Mouse (Mus musculus) urinary bladder, postnatal 25 days (tissue): ENCODE data around the gene Doc2g.
"Not testable (repeated sequence)": the region's sequence is repeated elsewhere in the genome, so short reads cannot be mapped to it uniquely, and the experiment has no call there.

Experiments used
- DNase-seq: peaks from one replicate; pipeline ENCODE4 v3.0.0; 2022; ENCODE audit warnings: low spot score

Gene Doc2g

DNA sequence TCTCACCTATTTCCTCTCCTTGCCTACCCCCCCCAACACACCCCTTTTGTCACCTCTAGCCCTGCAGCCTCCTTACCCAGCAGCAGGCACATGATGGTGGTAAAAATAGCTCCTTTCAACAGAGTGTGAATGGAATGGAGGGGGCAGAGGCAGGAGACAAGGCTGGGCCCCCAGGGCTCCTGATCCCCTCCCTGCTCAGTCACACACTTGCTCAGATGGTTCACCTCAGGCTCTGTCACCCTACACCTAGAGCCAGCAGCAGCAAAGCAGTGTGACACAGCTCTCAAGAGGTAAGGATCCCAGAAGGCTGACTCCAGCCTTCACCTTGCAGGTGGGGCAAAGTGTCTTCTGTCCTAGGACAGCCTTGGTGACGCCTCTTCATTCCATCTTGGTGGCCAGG lies at the start of gene Doc2g:
Doc2g (plus strand) TSS at position 202 of the 400 bp plus-strand sequence.
- no peak for DNase-seq

DNA sequence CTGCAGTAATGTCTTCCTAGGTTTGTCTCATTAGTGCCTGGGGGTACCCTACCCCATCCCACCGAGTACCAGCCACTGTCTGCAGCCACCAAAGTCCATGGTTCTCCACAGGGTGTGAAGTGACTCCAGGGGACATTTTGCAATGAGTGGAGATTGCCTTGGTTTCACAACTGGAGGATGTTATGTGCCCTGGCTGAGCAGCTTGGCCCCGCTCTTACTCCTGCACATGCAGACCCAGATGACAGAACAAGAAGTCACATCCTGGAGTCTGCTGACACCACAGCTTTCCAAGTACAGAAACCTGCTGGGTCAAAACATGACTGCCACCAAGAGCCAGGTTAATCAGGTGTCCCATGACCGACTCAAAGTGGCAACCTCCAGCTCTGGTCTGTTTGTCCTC lies 48.1 kb upstream of the Doc2g start:
- no peak for DNase-seq

DNA sequence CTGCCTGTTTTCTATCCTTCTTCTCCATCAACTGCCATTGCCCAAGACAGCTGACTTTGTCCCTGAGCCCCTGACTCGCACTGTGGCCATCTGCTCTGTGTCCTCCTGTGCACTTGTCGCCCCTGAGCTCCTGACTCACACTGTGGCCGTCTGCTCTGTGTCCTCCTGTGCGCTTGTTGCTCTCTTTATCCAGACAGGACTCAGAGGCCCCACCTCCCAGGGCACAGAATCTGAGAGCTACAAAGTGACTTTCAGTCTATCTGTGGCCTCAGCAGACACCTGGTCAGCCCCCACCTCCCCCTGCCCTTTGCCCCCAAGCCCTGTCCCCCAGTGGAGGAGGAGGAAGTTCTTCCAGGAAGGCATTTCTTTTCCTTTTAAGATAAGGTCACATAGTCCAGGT lies 47.3 kb upstream of the Doc2g start:
- no peak for DNase-seq

DNA sequence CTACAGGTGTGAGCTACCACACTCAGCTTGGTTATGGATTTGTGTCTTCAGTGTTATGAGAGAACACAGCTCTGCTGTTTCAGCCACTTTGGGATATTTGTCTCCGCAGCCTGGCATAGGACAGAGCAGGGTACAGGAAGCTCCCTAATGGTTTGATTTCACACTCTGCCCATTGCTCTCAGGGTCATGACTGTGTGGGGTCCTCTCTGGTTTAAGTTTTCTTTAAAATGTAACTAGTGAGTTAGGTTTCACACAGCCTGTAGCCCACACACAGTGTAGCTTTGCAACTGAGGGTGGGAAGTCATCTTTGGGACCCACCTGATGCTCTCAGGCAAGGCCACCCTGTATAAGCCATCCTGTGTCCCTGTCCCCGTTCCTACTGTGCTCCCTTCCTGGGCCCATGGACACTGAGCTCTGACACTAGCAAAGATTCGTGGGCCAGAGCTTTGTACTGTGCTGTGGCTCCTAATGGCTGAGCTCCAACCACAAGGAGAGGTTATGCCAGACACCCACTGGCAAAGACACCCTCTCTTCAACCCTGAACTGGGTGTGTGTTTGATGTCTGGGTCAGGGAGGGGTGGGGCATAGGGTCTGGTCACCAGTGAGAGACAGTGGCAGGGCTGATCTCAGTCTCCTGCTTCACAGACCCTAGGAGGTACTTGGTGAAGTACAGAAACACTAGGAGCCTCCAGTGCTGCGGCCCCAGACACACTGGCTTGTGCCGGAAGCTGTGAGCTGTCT lies 45.6 kb upstream of the Doc2g start:
- DNase-seq: not testable (repeated sequence)

DNA sequence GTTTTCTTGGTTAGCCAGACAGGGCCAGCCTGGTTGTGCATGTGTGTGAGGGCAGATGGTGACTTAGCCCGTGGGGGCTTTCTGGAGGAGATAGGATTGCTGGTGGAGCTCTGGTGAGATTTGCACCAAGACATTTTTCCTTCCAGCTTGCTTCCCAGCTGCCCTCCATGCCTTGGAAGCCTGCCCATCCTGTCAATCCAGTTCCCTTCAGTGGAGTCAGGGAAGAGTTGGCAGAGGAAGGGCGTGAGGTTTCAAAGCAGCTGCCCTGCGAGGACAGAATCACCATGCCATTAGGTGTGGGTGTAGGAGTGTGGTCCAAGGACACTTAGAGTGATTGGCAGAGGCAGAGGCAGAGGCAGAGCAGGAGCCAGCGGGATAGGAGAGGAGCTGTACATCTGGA lies 44.6 kb upstream of the Doc2g start, which contains the start of gene Aldh3b3:
Aldh3b3 (plus strand) TSS at position 176 of the 400 bp plus-strand sequence.
- DNase-seq: no peak

DNA sequence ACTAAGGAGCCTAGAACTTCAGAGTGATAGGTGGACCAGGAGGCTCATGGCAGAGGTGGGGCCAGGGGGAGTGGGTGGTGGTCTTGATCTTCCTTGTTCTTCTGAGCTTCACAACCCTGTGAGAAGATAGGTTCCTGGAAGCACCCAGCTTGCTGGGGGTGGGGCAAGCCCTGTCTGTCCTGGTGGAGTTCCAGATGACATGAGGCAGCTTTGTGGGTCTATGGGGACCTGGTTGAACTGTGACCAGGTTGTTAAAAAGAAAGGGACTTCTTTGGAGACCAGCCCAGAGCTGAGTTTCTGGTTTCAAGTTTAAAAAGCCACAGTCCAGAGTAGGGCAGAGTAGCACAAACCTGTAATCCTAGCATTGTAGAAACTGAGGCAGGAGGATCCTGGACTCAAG lies 44.1 kb upstream of the Doc2g start:
- DNase-seq: no peak

DNA sequence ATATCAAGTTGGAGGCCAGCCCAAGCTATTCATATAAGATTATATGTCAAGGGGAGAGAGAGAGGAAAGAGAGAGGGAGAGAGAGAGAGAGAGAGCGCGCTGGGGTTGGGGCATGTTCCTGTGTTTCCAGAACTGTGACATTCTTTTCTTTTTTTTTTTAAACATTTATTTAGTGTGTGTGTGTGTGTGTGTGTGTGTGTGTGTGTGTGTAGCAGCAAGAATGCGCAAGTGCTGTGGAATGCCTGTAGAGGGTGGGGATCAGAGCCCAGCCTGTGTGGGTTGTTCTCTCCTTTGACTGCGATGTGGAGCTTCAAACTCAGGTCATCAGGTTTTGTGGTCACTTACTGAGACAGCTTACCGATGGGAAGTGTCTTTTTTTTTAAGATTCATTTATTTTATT lies 42.9 kb upstream of the Doc2g start:
- DNase-seq: no peak

DNA sequence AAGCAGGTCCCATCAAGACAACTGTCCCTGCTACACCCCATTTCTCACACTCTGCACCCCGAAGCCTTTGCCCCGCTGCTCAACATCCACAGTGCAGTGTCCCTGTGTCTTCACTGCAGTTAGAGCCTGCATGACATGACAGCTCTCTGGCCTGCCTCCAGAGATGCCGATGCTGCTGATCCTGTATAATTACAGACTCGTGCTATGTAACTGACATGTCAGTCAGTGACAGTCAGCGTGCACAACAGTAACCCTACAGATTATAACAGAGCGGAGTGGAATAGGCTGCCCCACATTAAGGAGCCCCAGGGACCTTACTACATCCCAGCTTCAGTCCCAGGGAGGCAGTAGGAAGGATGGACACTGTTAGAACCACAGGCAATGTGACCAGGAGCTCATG lies 41.3 kb upstream of the Doc2g start:
- DNase-seq: not testable (repeated sequence)

DNA sequence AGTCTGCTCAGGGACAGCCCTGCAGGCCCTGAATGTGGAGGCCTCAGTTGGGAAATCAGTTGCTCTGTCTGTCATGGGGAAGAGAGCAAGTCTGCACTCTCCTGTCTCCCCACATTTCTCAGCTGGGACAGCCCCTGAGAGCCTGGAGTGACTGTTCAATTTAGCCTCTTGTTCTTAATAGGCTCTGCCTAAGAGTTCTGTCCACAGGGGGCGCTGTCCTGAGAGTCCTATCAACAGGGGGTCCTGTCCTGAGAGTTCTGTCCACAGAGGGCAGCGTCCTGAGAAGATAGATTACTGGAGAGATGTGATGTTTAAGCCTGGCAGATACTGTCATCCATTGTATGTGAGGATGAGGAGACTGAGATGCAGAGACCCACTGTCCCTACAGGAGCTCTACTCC lies 40.6 kb upstream of the Doc2g start:
- no peak for DNase-seq

DNA sequence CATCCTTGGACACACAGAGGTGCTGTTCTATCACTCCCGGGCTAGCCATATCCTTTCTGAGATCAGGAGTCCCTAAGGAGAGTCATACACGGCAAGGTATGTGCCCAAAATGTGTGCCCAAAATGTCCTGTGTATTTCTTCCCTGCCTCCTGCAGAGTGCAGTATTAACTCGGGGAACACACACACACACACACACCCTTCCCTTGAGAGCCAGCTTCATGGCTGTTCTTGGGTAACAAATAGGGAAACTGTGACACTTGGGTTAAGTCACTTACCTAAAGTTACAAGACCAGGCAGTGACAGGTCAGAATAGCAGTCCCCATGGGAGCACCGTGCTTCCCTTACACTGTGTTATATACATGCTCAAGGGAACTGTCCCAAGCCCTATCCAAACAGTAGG lies 39.1 kb upstream of the Doc2g start:
- DNase-seq: no peak

DNA sequence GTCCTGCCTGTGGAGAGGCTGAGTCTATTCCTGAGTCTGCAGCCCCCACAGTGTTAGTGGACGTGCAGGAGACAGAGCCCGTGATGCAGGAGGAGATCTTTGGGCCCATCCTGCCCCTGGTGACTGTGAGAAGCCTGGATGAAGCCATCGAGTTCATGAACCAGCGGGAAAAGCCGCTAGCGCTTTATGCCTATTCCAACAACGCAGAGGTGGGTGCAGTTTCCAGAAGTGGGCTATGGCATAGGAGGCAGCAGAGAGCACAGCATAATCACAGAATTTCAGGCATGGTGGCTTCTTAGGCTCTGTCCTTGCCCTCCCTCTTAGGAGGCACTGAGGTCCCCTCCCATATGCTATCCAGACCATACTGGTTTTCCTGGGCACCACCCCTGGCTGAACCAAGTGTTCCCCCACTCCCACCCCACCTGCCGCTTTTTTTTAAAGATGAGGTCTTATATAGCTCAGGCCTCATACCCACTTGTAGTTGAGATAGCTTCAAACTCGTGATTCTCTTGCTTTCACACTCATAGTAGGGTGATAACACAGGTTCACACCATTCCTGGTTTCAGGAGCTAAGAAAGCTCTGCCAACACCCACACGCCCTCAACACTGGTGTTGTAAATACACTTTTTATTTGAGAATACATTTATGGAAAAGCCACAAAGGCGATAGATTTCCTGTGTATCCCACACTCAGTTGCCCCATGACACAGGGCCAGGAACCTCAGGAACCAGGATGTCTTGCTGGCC lies 36.6 kb upstream of the Doc2g start:
- no peak for DNase-seq

DNA sequence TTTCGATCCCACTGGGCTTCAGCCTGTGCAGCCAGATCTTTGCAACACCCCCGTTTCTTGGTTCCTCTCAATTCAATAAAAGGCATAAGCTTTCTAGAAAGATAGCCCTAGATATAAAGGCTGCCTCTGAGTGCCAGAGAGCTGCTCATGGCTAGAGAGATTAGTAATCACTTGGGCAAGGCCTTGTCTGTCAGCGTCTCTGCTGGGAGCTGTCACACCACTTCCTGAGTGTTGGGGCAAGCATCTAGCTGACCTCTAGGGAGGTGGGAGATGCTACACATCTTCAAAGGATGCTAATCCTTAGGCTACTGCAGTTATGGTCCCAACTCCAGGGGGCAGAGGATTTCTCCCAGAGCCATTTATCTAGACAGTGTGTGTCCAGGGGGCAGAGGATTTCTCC lies 35.9 kb upstream of the Doc2g start:
- no peak for DNase-seq

DNA sequence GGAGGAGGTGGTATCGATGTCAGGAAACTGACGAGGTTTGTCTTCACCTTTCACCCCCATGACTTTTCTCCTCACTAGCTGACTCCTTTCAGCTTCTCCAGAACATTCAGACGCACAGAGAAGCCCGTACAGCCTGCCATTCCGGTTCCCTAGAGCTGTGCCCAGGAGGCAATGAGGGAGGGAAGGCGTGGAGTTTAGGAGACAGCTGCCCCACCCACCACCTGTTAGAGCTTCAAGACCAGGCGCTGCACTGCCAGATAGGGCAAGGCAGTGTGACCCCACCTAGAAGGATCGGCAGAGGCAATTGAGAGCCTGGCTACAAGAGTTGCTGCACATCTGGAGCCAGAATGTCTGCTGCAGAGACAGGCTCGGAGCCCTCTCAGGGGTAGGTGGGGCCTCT lies 30.9 kb upstream of the Doc2g start, which contains the start of gene Aldh3b2:
Aldh3b2 (plus strand) TSS at position 100 of the 400 bp plus-strand sequence.
- peak; percentile 65 for DNase-seq

DNA sequence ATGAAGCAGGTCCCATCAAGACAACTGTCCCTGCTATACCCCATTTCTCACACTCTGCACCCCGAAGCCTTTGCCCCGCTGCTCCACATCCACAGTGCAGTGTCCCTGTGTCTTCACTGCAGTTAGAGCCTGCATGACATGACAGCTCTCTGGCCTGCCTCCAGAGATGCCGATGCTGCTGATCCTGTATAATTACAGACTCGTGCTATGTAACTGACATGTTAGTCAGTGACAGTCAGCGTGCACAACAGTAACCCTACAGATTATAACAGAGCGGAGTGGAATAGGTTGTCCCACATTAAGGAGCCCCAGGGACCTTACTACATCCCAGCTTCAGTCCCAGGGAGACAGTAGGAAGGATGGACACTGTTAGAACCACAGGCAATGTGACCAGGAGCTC lies 28.5 kb upstream of the Doc2g start:
- not testable (repeated sequence) for DNase-seq

DNA sequence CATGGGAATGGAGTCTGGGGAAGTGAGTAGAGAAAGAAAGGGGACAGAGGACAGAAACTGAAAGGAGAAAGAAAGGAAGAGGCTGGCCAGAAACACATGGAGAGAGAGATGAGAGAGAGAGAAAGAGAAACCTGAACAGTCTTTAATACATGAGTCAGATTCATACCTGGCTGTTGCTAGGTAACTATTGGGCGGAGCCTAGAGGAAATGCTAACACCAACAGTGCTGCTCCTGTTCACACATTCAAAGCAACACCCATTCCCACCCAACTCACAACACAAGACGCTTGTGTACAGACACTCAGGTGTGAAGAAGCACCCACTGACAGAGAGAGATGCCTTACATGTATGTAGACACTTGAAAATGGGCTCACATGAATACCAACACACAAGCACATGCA lies 27.2 kb upstream of the Doc2g start:
- no peak for DNase-seq

DNA sequence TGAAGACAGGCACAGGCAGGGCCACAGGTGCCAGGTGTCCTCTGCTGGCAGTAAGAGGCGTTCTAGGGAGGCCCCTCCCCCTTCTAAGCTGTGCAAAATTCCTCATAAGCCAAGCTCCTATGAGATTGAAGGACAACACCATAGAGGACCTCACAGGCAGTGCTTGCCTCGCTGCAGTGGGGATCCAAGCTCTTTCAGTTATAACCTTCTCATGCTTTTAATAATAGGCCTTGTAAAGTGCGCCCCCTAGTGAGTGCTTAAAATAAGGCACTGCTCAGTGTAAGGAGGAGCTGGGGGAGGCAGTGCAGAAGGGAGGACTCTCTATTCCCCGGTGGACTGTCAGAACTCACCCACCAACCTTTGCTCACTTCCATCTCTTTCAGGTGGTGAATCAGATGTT lies 22.8 kb upstream of the Doc2g start:
- DNase-seq: peak; percentile 73

DNA sequence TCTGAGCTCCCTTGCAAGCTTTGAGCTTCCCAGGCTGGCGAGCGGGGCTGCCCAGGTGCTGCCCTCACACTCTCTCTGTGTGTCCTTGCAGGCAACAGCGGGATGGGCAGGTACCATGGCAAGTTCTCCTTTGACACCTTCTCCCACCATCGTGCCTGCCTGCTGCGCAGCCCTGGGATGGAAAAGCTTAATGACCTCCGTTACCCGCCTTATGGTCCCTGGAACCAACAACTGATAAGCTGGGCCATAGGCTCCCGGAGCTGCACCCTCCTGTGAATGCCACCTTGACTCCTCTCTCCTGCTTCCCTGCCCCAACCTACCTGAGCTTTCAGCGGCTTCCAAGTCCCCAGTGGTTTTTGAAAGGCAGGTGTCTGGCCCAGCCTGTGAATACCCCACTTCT lies 22.2 kb upstream of the Doc2g start:
- no peak for DNase-seq

DNA sequence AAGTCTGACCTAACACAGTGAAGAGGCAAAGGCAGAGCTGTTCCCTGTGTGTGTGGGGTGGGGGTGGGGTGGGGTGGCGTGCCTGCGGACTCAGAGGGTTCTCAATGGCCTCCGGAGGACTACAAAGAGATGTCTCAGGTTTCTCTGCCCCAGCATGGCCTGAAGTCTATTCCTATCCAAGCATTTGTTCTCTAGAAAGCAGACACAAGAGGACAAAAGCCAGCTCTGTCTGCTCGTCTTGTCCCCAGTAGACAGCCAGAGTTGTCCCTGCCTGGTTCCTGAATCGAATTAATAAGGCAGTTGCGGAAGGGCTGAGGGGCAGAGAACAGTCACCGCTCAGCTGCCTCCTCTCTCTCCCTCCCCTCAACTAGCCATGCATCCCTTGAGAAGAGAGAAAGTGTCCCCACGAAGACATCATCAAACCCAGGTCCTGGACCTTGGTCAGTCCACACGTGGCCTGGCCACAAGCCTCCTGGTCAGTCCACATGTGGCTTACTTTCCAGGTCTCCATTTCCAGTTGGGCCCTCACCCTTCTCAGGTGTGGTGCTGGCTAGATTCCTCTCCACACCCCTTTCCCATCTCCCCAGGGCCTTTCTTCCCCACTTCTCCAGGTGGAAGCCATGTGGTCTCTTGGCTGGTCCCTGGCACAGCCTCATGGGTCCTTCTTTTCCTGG lies 19.4 kb upstream of the Doc2g start:
- no peak for DNase-seq

DNA sequence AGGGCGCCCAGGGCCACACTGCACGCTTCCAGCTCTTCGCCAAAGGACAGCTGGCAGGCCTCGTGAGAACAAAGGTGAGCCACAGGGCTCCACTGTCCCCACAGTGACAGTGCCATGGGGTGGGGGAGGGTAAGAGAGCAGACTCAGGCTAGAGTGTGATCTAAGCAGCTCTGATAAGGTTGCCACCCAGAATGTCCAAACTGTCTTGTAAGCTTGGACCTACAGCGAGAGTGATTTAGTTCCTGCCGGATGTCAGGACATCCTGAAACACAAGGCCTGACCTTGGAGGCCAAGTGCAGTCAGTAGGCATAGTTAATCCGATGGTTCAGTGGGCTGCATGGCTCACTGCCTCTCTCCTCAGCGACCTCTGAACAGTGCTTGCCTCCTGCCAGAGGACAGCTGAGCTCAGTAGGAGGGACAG lies 17.8 kb upstream of the Doc2g start:
- no peak for DNase-seq

DNA sequence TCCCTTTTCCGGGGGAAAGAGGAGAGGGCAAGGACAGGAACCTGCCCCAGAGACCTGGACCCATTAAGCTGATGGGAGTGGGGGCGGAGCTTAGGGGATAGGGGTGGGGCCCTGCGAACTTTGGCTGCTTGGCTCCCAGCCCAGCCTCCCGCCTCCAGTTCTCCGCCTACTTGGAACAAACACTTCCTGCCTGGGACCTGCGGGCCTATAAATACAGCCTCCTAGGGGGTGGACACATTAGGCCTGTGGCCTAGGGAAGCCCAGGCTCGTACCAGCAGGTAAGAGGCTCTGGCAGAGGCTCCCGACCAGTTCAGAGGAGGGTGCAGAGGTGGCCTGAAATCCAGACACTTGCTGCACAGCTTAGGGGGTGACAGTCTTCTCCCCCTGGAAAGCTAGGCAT lies 16.8 kb upstream of the Doc2g start, which contains the start of gene Acy3:
Acy3 (plus strand) TSS at position 237 of the 400 bp plus-strand sequence.
- DNase-seq: peak; percentile 60

DNA sequence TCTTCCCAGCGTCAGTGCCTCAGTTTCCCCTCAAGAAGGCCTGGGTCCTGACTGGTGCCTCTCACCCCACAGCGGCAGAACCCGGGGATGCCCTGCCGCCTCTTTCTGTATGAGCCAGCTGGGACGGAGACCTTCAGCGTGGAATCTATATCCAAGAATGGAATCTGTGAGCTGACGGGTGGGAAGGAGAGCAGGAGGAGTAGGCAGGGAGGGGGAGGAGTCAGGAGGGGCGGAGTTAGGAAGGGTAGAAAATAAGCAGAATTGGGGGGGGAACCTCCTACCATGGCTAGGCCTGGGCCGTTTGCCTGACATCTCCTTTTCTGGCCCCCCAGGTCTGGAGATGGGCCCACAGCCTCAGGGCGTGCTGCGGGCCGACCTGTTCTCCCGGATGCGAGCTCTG lies 15.0 kb upstream of the Doc2g start:
- no peak for DNase-seq

DNA sequence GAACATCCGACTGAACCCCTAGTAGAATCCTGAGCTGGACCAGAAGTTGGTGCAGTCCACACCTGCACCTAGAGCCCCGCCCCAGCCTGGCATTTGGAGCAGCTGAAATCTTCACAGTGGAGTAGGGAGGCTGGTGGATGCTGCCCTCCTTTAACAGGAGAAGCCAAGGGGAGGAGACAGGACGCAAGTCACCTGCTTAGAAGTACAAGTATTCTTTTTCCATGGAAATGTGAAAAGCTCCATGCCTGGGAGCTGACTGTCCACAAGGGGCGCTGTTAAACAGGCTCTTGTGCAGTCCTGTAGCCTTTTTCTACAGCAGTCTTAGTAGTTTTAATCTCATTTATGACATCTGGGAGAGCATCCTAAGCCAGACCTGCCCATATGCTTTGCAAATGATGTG lies 14.4 kb upstream of the Doc2g start:
- DNase-seq: no peak

DNA sequence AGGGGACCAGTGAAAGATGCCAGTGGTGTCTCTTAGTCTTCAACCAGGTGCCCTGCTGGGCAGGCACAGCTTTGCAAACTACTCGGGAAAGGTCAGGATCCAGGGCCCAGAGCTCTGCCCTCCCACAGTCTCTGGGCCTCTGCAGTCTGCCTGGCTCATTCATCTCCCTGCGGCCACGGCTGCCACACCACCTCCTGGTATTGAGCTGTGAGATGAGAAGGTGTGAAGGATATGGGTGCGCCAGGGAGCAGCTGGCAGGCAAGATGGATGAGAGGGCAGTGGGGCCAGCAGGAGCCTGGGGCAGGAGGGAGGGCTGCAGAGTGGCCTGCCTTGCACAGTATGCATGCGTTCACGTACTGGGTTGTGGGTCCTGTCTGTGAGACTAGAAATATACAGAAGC lies 12.3 kb upstream of the Doc2g start:
- DNase-seq: no peak
